Mouse (Mus musculus) ES-Bruce4 (cell line): ENCODE measurements at regions not wholly inside any gene's neighbourhood (a gene's known extent, or its start where the extent isn't known, plus 50 kb on each side); places are given as distances from the start of the nearest gene placed in this dataset.

ENCODE experiments used
- CTCF ChIP-seq: IDR thresholded peaks from one replicate; pipeline ENCODE4 v1.8.1; 2011; ENCODE audit warnings: low read depth, low read length
- POLR2A ChIP-seq: IDR thresholded peaks from one replicate; pipeline ENCODE4 v1.8.1; 2011; ENCODE audit warnings: low read length; ENCODE audit not compliant: insufficient read depth

GRCm38 (mm10) chr12:12610861-12611260 is 330.9 kb downstream of the Mycn start:
- TF ChIP-seq CTCF (no peak), POLR2A (no peak)
